In the genomic region with DNA sequence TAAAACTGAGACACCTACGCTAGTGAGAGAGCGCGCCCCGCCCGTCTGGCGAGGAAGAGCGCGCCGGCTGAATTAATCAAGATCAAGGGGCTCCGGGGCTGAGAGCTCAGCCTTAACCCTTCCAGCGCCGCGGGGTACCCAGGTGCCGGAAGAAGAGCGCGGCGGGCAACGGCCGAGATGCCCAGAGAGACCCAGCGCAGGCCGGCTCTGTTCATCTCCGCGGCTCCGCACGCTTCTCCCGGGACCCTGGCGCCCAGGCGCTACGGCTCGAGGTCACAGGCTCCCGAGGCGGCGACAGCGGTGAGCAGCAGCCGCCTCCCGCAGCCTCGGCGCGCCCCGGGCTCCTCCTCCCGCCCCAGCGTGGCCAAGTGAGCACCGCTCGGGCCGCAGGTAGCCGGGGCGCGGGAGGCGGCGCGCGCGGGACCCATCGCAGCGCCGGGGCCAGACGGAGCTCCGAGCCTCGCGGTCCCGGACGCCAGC, we compare ENCODE assay signal across 9 mouse cellular contexts. TPM values are rescaled to one million over a fixed set of nuclear protein-coding genes. Genes with fewer than 3 reads are reported as not detected.
DNase-seq lines count a peak whose midpoint lies in the region; ATAC-seq and TF ChIP-seq lines count a peak whose summit lies in the region.
"Had no signal": no experiment of that assay in that cellular context is flagged by ENCODE, and none has a peak within 500 bp of the region (broad histone marks: within the 10 kb centered on the region; RNA-seq: fewer than 3 reads in every experiment).

A gene (plus strand): TSS at position 376 of the 480 bp plus-strand sequence.

- no peaks in the 10 kb centered on the region for H3K36me3 ChIP-seq in forebrain, embryonic 12.5 days (replicated peaks)

- H3K9ac ChIP-seq in forebrain, embryonic 12.5 days, result peak within 1 kb of the TSS; percentile 75

- H3K4me1 ChIP-seq in forebrain, embryonic 12.5 days, result peaks cover 19% of the 10 kb centered on the region

- H3K4me2 ChIP-seq in forebrain, embryonic 12.5 days, result peak within 1 kb of the TSS; percentile 100

- no peak for DNase-seq in cerebellum, adult 11-12 months
- DNase-seq in adrenal gland, adult 2 months, result peak; percentile 58
- DNase-seq in induced T-regulatory cell, adult 2 months (ENCODE audit: low read depth), result peak; percentile 66
- DNase-seq in left cerebral cortex, adult 2 months (ENCODE audit: extremely low spot score in 1 of 2, low spot score in 2 of 2), result peak; percentile 54 to 55
- peak; percentile 1 for DNase-seq in spleen, adult 12 weeks (ENCODE audit: low spot score)

- ATAC-seq in cerebellum, adult (ENCODE audit: insufficient number of reproducible peaks, low FRiP score, low TSS enrichment), result 0 out of 2 replicates have a peak, but pooled peaks have one; percentile 21
- peak; percentile 83 for ATAC-seq in forebrain, embryonic 12.5 days (ENCODE audit: low FRiP score)
- peak; percentile 59 for ATAC-seq in megakaryocyte progenitor cell, adult 5-6 weeks (replicated peaks; ENCODE audit: poor library complexity)

- WGBS in forebrain, embryonic 12.5 days, result under 1% methylated on average over 62 of the region's 62 CpGs

- H3K27me3 ChIP-seq in forebrain, embryonic 12.5 days, result peaks cover 38% of the 10 kb centered on the region

- H3K4me3 ChIP-seq in forebrain, embryonic 12.5 days (replicated peaks), result peak within 1 kb of the TSS; percentile 74
- peak within 1 kb of the TSS; percentile 71 for H3K4me3 ChIP-seq in left cerebral cortex, adult 2 months

- 0 out of 2 replicates have a peak within 1 kb of the TSS, but pooled peaks have one; percentile 53 for H3K27ac ChIP-seq in forebrain, embryonic 12.5 days
- peak within 1 kb of the TSS; percentile 83 for H3K27ac ChIP-seq in left cerebral cortex, adult 2 months
- H3K27ac ChIP-seq: macrophage had no signal

- intact Hi-C loops in left cerebral cortex, adult 2 months (cut with DNase I), result loop anchor here (1.0 kb wide), 1 partner anchor 110 kb away; no protein-coding TSS in a partner anchor

- TF ChIP-seq CTCF in left cerebral cortex, adult 2 months (IDR thresholded peaks at IDR 0.05), result no peak

- no peaks in the 10 kb centered on the region for H3K9me3 ChIP-seq in forebrain, embryonic 12.5 days

RNA-seq across cellular contexts. Expression of the gene that starts here (rescaled TPM):
- total RNA-seq in adrenal gland, adult 2 months (2021), result not detected
- 0.31 and 0.37 TPM in 2 replicates for polyA plus RNA-seq in adrenal gland, adult 2 months (2012; rRNA removed)
- polyA plus RNA-seq in forebrain, embryonic 12.5 days (2016; fragmentation: Nextera tagmentation; extraction: Ambion mirVana), result 1.5 and 2.0 TPM in 2 replicates
- total RNA-seq in left cerebral cortex, adult 2 months (2021), result 10 to 100 TPM; 14.3 to 17.8 TPM
- 0.49 TPM in 1 of 2 replicates, not detected in the other for total RNA-seq in megakaryocyte progenitor cell, adult 5-6 weeks (2015)
- 0.24 TPM in 1 of 2 replicates, not detected in the other for total RNA-seq in megakaryocyte progenitor cell, adult 5-6 weeks (2017)
- polyA plus RNA-seq: macrophage had no signal

Comparison
In these comparisons a context has a peak if more than half of its experiments do, and no peak if none do; other contexts are left out.
1. RNA of the gene that starts here (total RNA-seq): 14.3 to 17.8 TPM in left cerebral cortex, adult 2 months; not detected in adrenal gland, adult 2 months and 0.24 to 0.49 TPM in megakaryocyte progenitor cell, adult 5-6 weeks; every median in the first group is over 10 times any median in the second.
2. Peak in DNase-seq in adrenal gland, adult 2 months; RNA of the gene not detected or under 1 TPM.
3. Peak in ATAC-seq in megakaryocyte progenitor cell, adult 5-6 weeks; RNA of the gene not detected or under 1 TPM.
4. ATAC-seq: peak in every context shown above with its lines; median percentile 83 in forebrain, embryonic 12.5 days; 59 in megakaryocyte progenitor cell, adult 5-6 weeks; 21 in cerebellum, adult.